Mouse (Mus musculus) kidney, adult 2 months (tissue): ENCODE data around the gene Zyx.

ENCODE experiments used
- CTCF ChIP-seq: fragments of 200-500 bp; conservative IDR thresholded peaks from 2 replicates; pipeline ENCODE4 v1.5.1; 2011; ENCODE audit warnings: low read depth, mild to moderate bottlenecking, control low read depth, low read length, moderate library complexity, mixed read lengths; ENCODE audit not compliant: insufficient read depth, insufficient read length
- POLR2A ChIP-seq: fragments of 200-500 bp; IDR thresholded peaks from one replicate; pipeline ENCODE4 v1.6.1; 2011; ENCODE audit warnings: low read depth, low read length, control low read depth

DNA sequence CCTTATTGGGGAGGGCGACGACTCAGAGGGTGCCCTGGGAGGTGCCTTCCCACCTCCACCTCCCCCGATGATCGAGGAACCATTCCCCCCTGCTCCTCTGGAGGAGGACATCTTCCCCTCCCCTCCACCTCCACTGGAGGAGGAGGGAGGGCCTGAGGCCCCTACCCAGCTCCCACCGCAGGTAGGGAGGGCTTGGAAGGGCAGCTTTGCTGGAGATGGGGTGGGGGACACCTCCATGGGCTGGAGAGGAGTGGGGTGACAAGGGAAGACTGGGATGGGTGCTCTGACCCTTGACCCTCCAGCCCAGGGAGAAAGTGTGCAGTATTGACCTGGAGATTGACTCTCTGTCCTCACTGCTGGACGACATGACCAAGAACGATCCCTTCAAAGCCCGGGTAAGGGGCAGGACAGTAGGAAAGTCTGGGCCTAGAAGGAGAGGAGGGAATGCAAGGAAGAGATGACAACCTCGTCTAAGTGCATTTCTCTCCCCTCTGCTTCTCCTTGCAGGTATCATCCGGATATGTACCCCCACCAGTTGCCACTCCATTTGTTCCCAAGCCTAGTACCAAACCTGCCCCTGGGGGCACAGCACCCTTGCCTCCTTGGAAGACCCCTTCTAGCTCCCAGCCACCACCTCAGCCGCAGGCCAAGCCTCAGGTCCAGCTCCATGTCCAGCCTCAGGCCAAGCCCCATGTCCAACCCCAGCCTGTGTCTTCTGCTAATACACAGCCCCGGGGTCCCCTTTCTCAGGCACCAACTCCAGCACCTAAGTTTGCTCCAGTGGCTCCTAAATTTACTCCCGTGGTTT lies 1.7 kb downstream of the Zyx start:
- TF ChIP-seq POLR2A: no peak
- no peak for TF ChIP-seq CTCF
